In the genomic region with DNA sequence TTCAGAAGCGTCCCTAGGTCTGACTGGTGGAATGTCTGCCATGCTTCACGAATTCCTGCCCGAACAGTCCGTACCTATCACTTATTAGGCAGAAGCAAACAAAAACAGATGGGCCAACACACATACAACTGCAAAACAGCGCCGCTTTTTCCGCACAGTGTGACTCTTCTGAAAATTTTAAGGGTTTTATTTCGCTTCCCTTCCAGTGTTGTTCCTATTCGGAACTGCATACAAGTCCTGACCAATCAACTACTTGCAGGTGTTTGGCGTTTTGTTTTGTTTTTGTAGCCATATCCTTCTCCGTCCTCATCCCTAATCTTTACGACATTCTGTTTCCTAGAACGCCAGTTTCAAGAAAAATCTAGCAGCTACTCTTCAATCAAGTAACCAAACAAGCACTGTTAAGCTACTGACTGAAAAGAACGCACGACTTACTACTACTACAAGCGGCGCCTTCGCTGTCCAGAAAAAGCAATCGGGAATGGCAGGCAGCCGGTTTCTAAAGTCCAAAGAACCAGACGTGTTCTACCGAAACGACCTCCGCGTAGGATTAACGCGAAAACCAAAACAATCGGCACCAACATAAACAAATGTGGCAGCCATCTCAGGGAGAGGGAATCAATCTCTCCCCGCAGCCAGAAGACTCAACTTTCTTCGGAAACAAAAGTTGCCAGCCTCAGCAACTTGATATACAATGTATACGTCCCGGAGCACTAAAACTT, we compare ENCODE assay signal across 8 mouse cellular contexts. TPM values are rescaled to one million over a fixed set of nuclear protein-coding genes. Genes with fewer than 3 reads are reported as not detected.
DNase-seq lines count a peak whose midpoint lies in the region; ATAC-seq and TF ChIP-seq lines count a peak whose summit lies in the region.

No protein-coding gene starts in this region.

- H3K27ac ChIP-seq in cerebellum, adult 2 months (ENCODE audit: insufficient read depth, low read length): peak overlapping the region; percentile 49; the same call in 1 of the 2 replicates
- H3K27ac ChIP-seq in bone marrow, adult 2 months (ENCODE audit: control insufficient read depth, insufficient read depth, low read depth, low read length, poor library complexity): peak overlapping the region; percentile 100
- peak overlapping the region; percentile 100 for H3K27ac ChIP-seq in hindbrain, embryonic 10.5 days
- H3K27ac ChIP-seq in limb, embryonic 10.5 days: peak overlapping the region; percentile 100
- peak overlapping the region; percentile 100 for H3K27ac ChIP-seq in midbrain, embryonic 10.5 days (replicated peaks)
- H3K27ac ChIP-seq in stomach, embryonic 14.5 days (ENCODE audit: low read length): peak overlapping the region; percentile 100

- no peaks in the 10 kb centered on the region for H3K9me3 ChIP-seq in hindbrain, embryonic 10.5 days
- H3K9me3 ChIP-seq in limb, embryonic 10.5 days (replicated peaks): no peaks in the 10 kb centered on the region
- no peaks in the 10 kb centered on the region for H3K9me3 ChIP-seq in midbrain, embryonic 10.5 days (replicated peaks)
- no peaks in the 10 kb centered on the region for H3K9me3 ChIP-seq in stomach, embryonic 14.5 days (ENCODE audit: control insufficient read depth, low read depth, low read length)

- H3K4me2 ChIP-seq in stomach, embryonic 14.5 days (replicated peaks; ENCODE audit: low read depth, low read length): peak overlapping the region; percentile 80

- TF ChIP-seq POLR2A in cerebellum, adult 2 months (IDR thresholded peaks at IDR 0.05; ENCODE audit: borderline replicate concordance, insufficient read depth, low read length): no peak
- no peak for TF ChIP-seq POLR2A in bone marrow, adult 2 months (IDR thresholded peaks at IDR 0.05; ENCODE audit: borderline replicate concordance, control insufficient read depth, low read depth, low read length)

- DNase-seq in cerebellum, adult 2 months: peak; percentile 23 to 34
- DNase-seq in fibroblast of lung, adult 2 months (ENCODE audit: low read depth): peak; percentile 21
- DNase-seq in hindbrain, embryonic 10.5 days (ENCODE audit: low spot score): peak; percentile 17
- DNase-seq in limb, embryonic 10.5 days (ENCODE audit: low spot score): peak; percentile 51
- peak; percentile 16 for DNase-seq in midbrain, embryonic 10.5 days (ENCODE audit: low spot score)

- H3K4me3 ChIP-seq in cerebellum, adult 2 months (replicated peaks; ENCODE audit: insufficient read depth, low read depth, low read length): peak overlapping the region; percentile 38
- peak overlapping the region; percentile 85 for H3K4me3 ChIP-seq in bone marrow, adult 2 months (replicated peaks; ENCODE audit: control insufficient read depth, low read depth, low read length)
- peak overlapping the region; percentile 73 for H3K4me3 ChIP-seq in hindbrain, embryonic 10.5 days
- H3K4me3 ChIP-seq in limb, embryonic 10.5 days: peak overlapping the region; percentile 91
- H3K4me3 ChIP-seq in midbrain, embryonic 10.5 days: peak overlapping the region; percentile 90
- peak overlapping the region; percentile 87 for H3K4me3 ChIP-seq in stomach, embryonic 14.5 days (ENCODE audit: low read depth, low read length)

- peak overlapping the region; percentile 99 for H3K9ac ChIP-seq in stomach, embryonic 14.5 days (replicated peaks; ENCODE audit: low read depth, low read length)

- no peaks in the 10 kb centered on the region for H3K36me3 ChIP-seq in hindbrain, embryonic 10.5 days
- no peaks in the 10 kb centered on the region for H3K36me3 ChIP-seq in limb, embryonic 10.5 days
- no peaks in the 10 kb centered on the region for H3K36me3 ChIP-seq in midbrain, embryonic 10.5 days
- H3K36me3 ChIP-seq in stomach, embryonic 14.5 days (ENCODE audit: control insufficient read depth, insufficient read depth, low read length): no peaks in the 10 kb centered on the region

- WGBS in cerebellum, adult 2 months: 4% methylated on average over 32 of the region's 32 CpGs
- WGBS in bone marrow, adult 2 months: under 1% methylated on average over 32 of the region's 32 CpGs
- WGBS in hindbrain, embryonic 10.5 days: under 1% methylated on average over 32 of the region's 32 CpGs
- under 1% methylated on average over 32 of the region's 32 CpGs for WGBS in limb, embryonic 10.5 days
- WGBS in midbrain, embryonic 10.5 days: under 1% methylated on average over 32 of the region's 32 CpGs
- under 1% methylated on average over 32 of the region's 32 CpGs for WGBS in stomach, embryonic 14.5 days

- no peak for TF ChIP-seq CTCF in cerebellum, adult 2 months (IDR thresholded peaks at IDR 0.05; ENCODE audit: borderline replicate concordance, insufficient read depth, low read depth, low read length)
- TF ChIP-seq CTCF in bone marrow, adult 2 months (IDR thresholded peaks at IDR 0.05; ENCODE audit: control insufficient read depth, insufficient read depth, low read length): no peak

- no peak for ATAC-seq in cerebellum, adult (ENCODE audit: insufficient number of reproducible peaks, low FRiP score, low TSS enrichment)
- no peak for ATAC-seq in stomach, embryonic 14.5 days (ENCODE audit: insufficient number of reproducible peaks, insufficient read depth, low FRiP score, low read depth)

- H3K4me1 ChIP-seq in cerebellum, adult 2 months (ENCODE audit: control insufficient read depth, insufficient read depth, low read length): no peaks in the 10 kb centered on the region
- no peaks in the 10 kb centered on the region for H3K4me1 ChIP-seq in bone marrow, adult 2 months (ENCODE audit: control insufficient read depth, insufficient read depth, low read length)
- H3K4me1 ChIP-seq in hindbrain, embryonic 10.5 days (replicated peaks): peaks cover 43% of the 10 kb centered on the region
- H3K4me1 ChIP-seq in limb, embryonic 10.5 days: peaks cover 28% of the 10 kb centered on the region
- peaks cover 43% of the 10 kb centered on the region for H3K4me1 ChIP-seq in midbrain, embryonic 10.5 days
- H3K4me1 ChIP-seq in stomach, embryonic 14.5 days (ENCODE audit: control insufficient read depth, insufficient read depth, low read length): peaks cover 19% of the 10 kb centered on the region; the same call in 1 of the 2 replicates

- H3K27me3 ChIP-seq in cerebellum, adult 2 months (ENCODE audit: control insufficient read depth, insufficient read depth, low read length): peaks cover 9% of the 10 kb centered on the region; the same call in 1 of the 2 replicates
- H3K27me3 ChIP-seq in hindbrain, embryonic 10.5 days (ENCODE audit: insufficient read depth, poor library complexity, severe bottlenecking): peaks cover 17% of the 10 kb centered on the region
- no peaks in the 10 kb centered on the region for H3K27me3 ChIP-seq in limb, embryonic 10.5 days (ENCODE audit: low read depth, poor library complexity, severe bottlenecking)
- peaks cover 16% of the 10 kb centered on the region for H3K27me3 ChIP-seq in midbrain, embryonic 10.5 days (ENCODE audit: low read depth, poor library complexity, severe bottlenecking)
- no peaks in the 10 kb centered on the region for H3K27me3 ChIP-seq in stomach, embryonic 14.5 days (ENCODE audit: control insufficient read depth, insufficient read depth, low read length)

RNA-seq across cellular contexts. Expression of gene Erbin, which starts 0.9 kb away (rescaled TPM):
- polyA plus RNA-seq in cerebellum, adult 2 months (2012; rRNA removed): 23.2 and 28.0 TPM in 2 replicates
- 12.3 and 17.4 TPM in 2 replicates for polyA plus RNA-seq in bone marrow, adult 2 months (2011; ENCODE audit: insufficient read depth, insufficient read length, low replicate concordance, missing spikeins)
- 10.3 and 12.2 TPM in 2 replicates for polyA plus RNA-seq in hindbrain, embryonic 10.5 days (2016; fragmentation: Nextera tagmentation; extraction: Ambion mirVana)
- polyA plus RNA-seq in limb, embryonic 10.5 days (2016; fragmentation: Nextera tagmentation; extraction: Ambion mirVana): 12.2 and 16.6 TPM in 2 replicates
- 11.7 and 12.8 TPM in 2 replicates for polyA plus RNA-seq in midbrain, embryonic 10.5 days (2016; fragmentation: Nextera tagmentation; extraction: Ambion mirVana)
- polyA plus RNA-seq in stomach, embryonic 14.5 days (2014; fragmentation: Nextera tagmentation; extraction: Ambion mirVana): 39.8 and 41.3 TPM in 2 replicates

Comparison
In these comparisons a context has a peak if more than half of its experiments do, and no peak if none do; other contexts are left out.
1. H3K27ac ChIP-seq: peak in every context shown above with its lines; median percentile 100 in bone marrow, adult 2 months; 100 in hindbrain, embryonic 10.5 days; 100 in limb, embryonic 10.5 days; 100 in midbrain, embryonic 10.5 days; 100 in stomach, embryonic 14.5 days; 49 in cerebellum, adult 2 months.
2. H3K4me3 ChIP-seq: peak in every context shown above with its lines; median percentile 91 in limb, embryonic 10.5 days; 90 in midbrain, embryonic 10.5 days; 87 in stomach, embryonic 14.5 days; 85 in bone marrow, adult 2 months; 73 in hindbrain, embryonic 10.5 days; 38 in cerebellum, adult 2 months.